Mouse (Mus musculus) CH12.LX (cell line): ENCODE results near the gene Ick. TPM values are rescaled to one million over a fixed set of nuclear protein-coding genes. Genes with fewer than 3 reads are reported as not detected.

ENCODE experiments used
- DNase-seq: peaks from one replicate; pipeline ENCODE4 v3.0.0-alpha.2; 2013; ENCODE audit errors: extremely low read depth
- H3K27ac ChIP-seq: 2 replicates; pipeline ENCODE4 v1.5.1; 2012; ENCODE audit warnings: low read depth, mild to moderate bottlenecking, control low read depth, moderate library complexity; ENCODE audit not compliant: insufficient read depth
- H3K27me3 ChIP-seq: replicated peaks from 2 replicates; pipeline ENCODE3; 2012; ENCODE audit warnings: inconsistent platforms
- H3K36me3 ChIP-seq, 2 experiments: replicated peaks in 1 of 2; 2 replicates each; pipeline versions ENCODE3 to v1.6.1; 2012; ENCODE audit warnings: inconsistent platforms in 1 of 2, low read length in 1 of 2, mild to moderate bottlenecking in 1 of 2, mixed read lengths in 1 of 2, moderate library complexity in 1 of 2; ENCODE audit not compliant: control insufficient read depth in 1 of 2, insufficient read depth in 1 of 2
- H3K4me1 ChIP-seq, 2 experiments: 2 replicates each; pipeline ENCODE4 v1.6.1; 2012; ENCODE audit warnings: inconsistent platforms in 1 of 2, moderate library complexity in 1 of 2; ENCODE audit not compliant: insufficient read depth in 2 of 2, control insufficient read depth in 1 of 2
- H3K4me2 ChIP-seq: 2 replicates; pipeline ENCODE4 v1.6.1; 2012; ENCODE audit warnings: low read depth, mild to moderate bottlenecking, control low read depth; ENCODE audit not compliant: poor library complexity, insufficient read depth, severe bottlenecking
- H3K4me3 ChIP-seq, 3 experiments: fragments of 150-350 bp in 1 of 3; sonication (generic) in 1 of 3; replicated peaks in 1 of 3; 2 replicates each; pipeline versions ENCODE3 to v1.5.1; 2011 to 2012; ENCODE audit warnings: low read depth in 2 of 3, low read length in 2 of 3, mild to moderate bottlenecking in 2 of 3, moderate library complexity in 2 of 3, control low read depth in 1 of 3, improper control_type of control experiment in 1 of 3, inconsistent platforms in 1 of 3, mixed read lengths in 1 of 3; ENCODE audit not compliant: poor library complexity in 1 of 3
- H3K79me2 ChIP-seq: replicated peaks from 2 replicates; pipeline ENCODE4 v1.6.1; 2012; ENCODE audit warnings: mild to moderate bottlenecking, moderate library complexity; ENCODE audit not compliant: control insufficient read depth, poor library complexity, insufficient read depth, severe bottlenecking; ENCODE audit errors: extremely low read depth
- H3K9ac ChIP-seq: 2 replicates; pipeline ENCODE4 v1.6.1; 2012; ENCODE audit warnings: low read depth, mild to moderate bottlenecking, control low read depth, moderate library complexity; ENCODE audit not compliant: insufficient read depth
- H3K9me3 ChIP-seq: replicated peaks from 2 replicates; pipeline ENCODE3; 2012; ENCODE audit warnings: low read length, inconsistent platforms, mixed read lengths
- BHLHE40 ChIP-seq: IDR thresholded peaks from 2 replicates; pipeline ENCODE4 v1.6.1; 2011; ENCODE audit warnings: mild to moderate bottlenecking, low read depth, low read length, improper control_type of control experiment
- CHD2 ChIP-seq: IDR thresholded peaks from 2 replicates; pipeline ENCODE4 v1.6.1; 2011; ENCODE audit warnings: low read length, improper control_type of control experiment
- CTCF ChIP-seq, 2 experiments: IDR thresholded peaks in 1 of 2; conservative IDR thresholded peaks in 1 of 2; 2 replicates each; pipeline ENCODE4 v1.5.1; 2011 to 2012; ENCODE audit warnings: low read depth in 2 of 2, low read length in 2 of 2, improper control_type of control experiment in 1 of 2, inconsistent platforms in 1 of 2, mild to moderate bottlenecking in 1 of 2, moderate library complexity in 1 of 2
- E2F4 ChIP-seq: IDR thresholded peaks from 2 replicates; pipeline ENCODE4 v1.6.1; 2011; ENCODE audit warnings: low read depth, low read length, improper control_type of control experiment; ENCODE audit not compliant: insufficient replicate concordance
- ELF1 ChIP-seq: IDR thresholded peaks from 2 replicates; pipeline ENCODE4 v1.6.1; 2014; ENCODE audit warnings: low read depth, mild to moderate bottlenecking, inconsistent platforms, low read length, improper control_type of control experiment
- EP300 ChIP-seq: IDR thresholded peaks from 2 replicates; pipeline ENCODE4 v1.6.1; 2011; ENCODE audit warnings: low read length, improper control_type of control experiment
- ETS1 ChIP-seq: conservative IDR thresholded peaks from 2 replicates; pipeline ENCODE4 v1.6.1; 2012; ENCODE audit warnings: low read depth, mild to moderate bottlenecking, inconsistent platforms, low read length, improper control_type of control experiment, moderate library complexity
- GABPA ChIP-seq: IDR thresholded peaks from 2 replicates; pipeline ENCODE4 v1.6.1; 2012; ENCODE audit warnings: low read depth, low read length, improper control_type of control experiment, inconsistent platforms; ENCODE audit not compliant: insufficient replicate concordance
- HCFC1 ChIP-seq: IDR thresholded peaks from 2 replicates; pipeline ENCODE4 v1.6.1; 2012; ENCODE audit warnings: low read depth, mild to moderate bottlenecking, inconsistent platforms, low read length, improper control_type of control experiment
- IRF4 ChIP-seq: IDR thresholded peaks from 2 replicates; pipeline ENCODE4 v1.6.1; 2014; ENCODE audit warnings: low read depth, mild to moderate bottlenecking, inconsistent platforms, low read length, improper control_type of control experiment
- JUN ChIP-seq: IDR thresholded peaks from 2 replicates; pipeline ENCODE4 v1.6.1; 2011; ENCODE audit warnings: low read depth, mild to moderate bottlenecking, low read length, improper control_type of control experiment, moderate library complexity; ENCODE audit not compliant: insufficient read depth
- JUND ChIP-seq: conservative IDR thresholded peaks from 2 replicates; pipeline ENCODE4 v1.6.1; 2011; ENCODE audit warnings: low read depth, low read length, improper control_type of control experiment
- KAT2A ChIP-seq: IDR thresholded peaks from 2 replicates; pipeline ENCODE4 v1.6.1; 2012; ENCODE audit warnings: low read length, improper control_type of control experiment, inconsistent platforms; ENCODE audit not compliant: insufficient replicate concordance
- MAFK ChIP-seq: IDR thresholded peaks from 2 replicates; pipeline ENCODE4 v1.6.1; 2011; ENCODE audit warnings: low read length, improper control_type of control experiment; ENCODE audit not compliant: insufficient replicate concordance
- MAZ ChIP-seq: IDR thresholded peaks from 2 replicates; pipeline ENCODE4 v1.6.1; 2012; ENCODE audit warnings: low read depth, mild to moderate bottlenecking, inconsistent platforms, low read length, improper control_type of control experiment, moderate library complexity
- MXI1 ChIP-seq: IDR thresholded peaks from 2 replicates; pipeline ENCODE4 v1.6.1; 2011; ENCODE audit warnings: mild to moderate bottlenecking, low read depth, low read length, improper control_type of control experiment
- MYC ChIP-seq: IDR thresholded peaks from 2 replicates; pipeline ENCODE4 v1.6.1; 2011; ENCODE audit warnings: low read depth, mild to moderate bottlenecking, improper control_type of control experiment, low read length
- NELFE ChIP-seq: IDR thresholded peaks from 2 replicates; pipeline ENCODE4 v1.6.1; 2011; ENCODE audit warnings: low read depth, low read length, improper control_type of control experiment
- NRF1 ChIP-seq: IDR thresholded peaks from 2 replicates; pipeline ENCODE4 v1.6.1; 2014; ENCODE audit warnings: low read depth, mild to moderate bottlenecking, inconsistent platforms, low read length, improper control_type of control experiment, moderate library complexity
- POLR2A ChIP-seq: IDR thresholded peaks from 2 replicates; pipeline ENCODE4 v1.6.1; 2011; ENCODE audit warnings: low read depth, mild to moderate bottlenecking, improper control_type of control experiment, low read length
- RAD21 ChIP-seq: IDR thresholded peaks from 2 replicates; pipeline ENCODE4 v1.6.1; 2011; ENCODE audit warnings: low read depth, mild to moderate bottlenecking, low read length, improper control_type of control experiment, moderate library complexity
- RCOR1 ChIP-seq: conservative IDR thresholded peaks from 2 replicates; pipeline ENCODE4 v1.6.1; 2012; ENCODE audit warnings: low read depth, mild to moderate bottlenecking, inconsistent platforms, low read length, improper control_type of control experiment
- SIN3A ChIP-seq: IDR thresholded peaks from 2 replicates; pipeline ENCODE4 v1.6.1; 2012; ENCODE audit warnings: low read length, improper control_type of control experiment, inconsistent platforms
- SMC3 ChIP-seq: IDR thresholded peaks from 2 replicates; pipeline ENCODE4 v1.6.1; 2011; ENCODE audit warnings: low read depth, low read length, improper control_type of control experiment
- TBP ChIP-seq: conservative IDR thresholded peaks from 2 replicates; pipeline ENCODE4 v1.6.1; 2011; ENCODE audit warnings: low read depth, low read length, improper control_type of control experiment
- TCF12 ChIP-seq: IDR thresholded peaks from 2 replicates; pipeline ENCODE4 v1.6.1; 2014; ENCODE audit warnings: low read depth, mild to moderate bottlenecking, inconsistent platforms, low read length, improper control_type of control experiment
- UBTF ChIP-seq: IDR thresholded peaks from 2 replicates; pipeline ENCODE4 v1.6.1; 2012; ENCODE audit warnings: low read depth, mild to moderate bottlenecking, inconsistent platforms, low read length, improper control_type of control experiment, moderate library complexity
- ZC3H11A ChIP-seq: IDR thresholded peaks from 2 replicates; pipeline ENCODE4 v1.6.1; 2012; ENCODE audit warnings: low read depth, mild to moderate bottlenecking, inconsistent platforms, low read length, improper control_type of control experiment
- ZKSCAN1 ChIP-seq: IDR thresholded peaks from 2 replicates; pipeline ENCODE4 v1.6.1; 2012; ENCODE audit warnings: low read depth, inconsistent platforms, low read length, improper control_type of control experiment, borderline replicate concordance
- ZMIZ1 ChIP-seq: IDR thresholded peaks from 2 replicates; pipeline ENCODE4 v1.6.1; 2012; ENCODE audit warnings: low read depth, mild to moderate bottlenecking, inconsistent platforms, low read length, improper control_type of control experiment
- ZNF384 ChIP-seq: IDR thresholded peaks from 2 replicates; pipeline ENCODE4 v1.6.1; 2012; ENCODE audit warnings: low read depth, low read length, improper control_type of control experiment, inconsistent platforms
- dilution Hi-C: fragments of 300-500 bp; cut with MboI; formaldehyde crosslinking; loops from 2 replicates; pipeline ENCODE4 v1.14.3; 2020; ENCODE audit warnings: low sequenced_read_pairs; ENCODE audit not compliant: extremely low pct_unique_long_range_greater_than_20kb, extremely low pct_ligation_motif_present
- in situ Hi-C: fragments of 300-500 bp; cut with MboI; formaldehyde crosslinking; loops from 3 replicates; pipeline ENCODE4 v1.14.3; 2019; ENCODE audit warnings: low sequenced_read_pairs, low pct_ligation_motif_present, low pct_unique_long_range_greater_than_20kb, mixed read lengths
- polyA plus RNA-seq: library from polyadenylated mRNA; unstranded; fragments of >175 nt; gene quantifications from 2 replicates; pipeline ENCODE4 v1.2.1, GENCODE M21; 2012; ENCODE audit warnings: low read depth; ENCODE audit not compliant: insufficient read length
- total RNA-seq, 2 experiments: library from RNA; depleted of rRNA; stranded (reverse); fragments of 300-350 nt in 1 of 2; fragments of >200 nt in 1 of 2; gene quantifications; 2 replicates each; pipeline ENCODE4 v1.2.3; 2012 to 2014

Gene Ick
- total and polyA plus RNA-seq, 3 experiments, result 4.5 to 7.1 (median 4.8) TPM

- Histone ChIP-seq H3K36me3 (peaks cover 0 to 3% of the 10 kb centered on the region in 2 experiments), H3K27ac (peak overlapping the region; percentile 83), H3K4me2 (peak overlapping the region; percentile 42; the same call in 1 of the 2 replicates), H3K27me3 (no peaks in the 10 kb centered on the region), H3K4me3 (peak overlapping the region; percentile 65 to 99 (median 86))
- in situ Hi-C loops, result no loop called here
- TF ChIP-seq CTCF (conservative IDR thresholded peaks at IDR 0.05 in 1 of 2, IDR thresholded peaks at IDR 0.05 in 1 of 2; ENCODE audit: low read depth in 2 of 2, low read length in 2 of 2) (peak in 1 of 2 experiments; percentile 100; a peak in 3 of 4 replicates), JUN (peak; percentile 21; the same call in 1 of the 2 replicates), MAFK (peak; percentile 75; the same call in 1 of the 2 replicates), RAD21 (peak; percentile 88), IRF4 (peak; percentile 60), RCOR1 (0 out of 2 replicates have a peak, but pooled peaks have one; percentile 42), HCFC1 (peak; percentile 52; the same call in 1 of the 2 replicates), MYC (0 out of 2 replicates have a peak, but pooled peaks have one; percentile 38), JUND (peak; percentile 4; the same call in 1 of the 2 replicates), MXI1 (no peak; the same call in 1 of the 2 replicates), KAT2A (no peak), UBTF (peak; percentile 73; the same call in 1 of the 2 replicates), SMC3 (peak; percentile 95), TCF12 (peak; percentile 78), NRF1 (no peak), GABPA (no peak), ZC3H11A (peak; percentile 37; the same call in 1 of the 2 replicates), POLR2A (0 out of 2 replicates have a peak, but pooled peaks have one; percentile 25), ZKSCAN1 (no peak), ZNF384 (peak; percentile 95), ELF1 (0 out of 2 replicates have a peak, but pooled peaks have one; percentile 47), MAZ (0 out of 2 replicates have a peak, but pooled peaks have one; percentile 47), NELFE (peak; percentile 90; the same call in 1 of the 2 replicates), E2F4 (no peak), EP300 (peak; percentile 70), ZMIZ1 (0 out of 2 replicates have a peak, but pooled peaks have one; percentile 58), CHD2 (no peak), ETS1 (0 out of 2 replicates have a peak, but pooled peaks have one; percentile 22), BHLHE40 (peak; percentile 55; the same call in 1 of the 2 replicates), SIN3A (0 out of 2 replicates have a peak, but pooled peaks have one; percentile 47), TBP (no peak)
- TF ChIP-seq, all 38 proteins: peak for 23
- Histone ChIP-seq H3K9ac (peak overlapping the region; percentile 90), H3K79me2 (no peaks in the 10 kb centered on the region), H3K4me1 (peaks cover 5 to 42% of the 10 kb centered on the region in 2 experiments; a peak in 3 of 4 replicates), H3K9me3 (no peaks in the 10 kb centered on the region)
- dilution Hi-C loops, result no loop called here
- DNase-seq, result peak; percentile 86
Measured at GRCm38 (mm10) chr9:78112770-78113537, 4.0 kb downstream of the Ick start.
